Mouse (Mus musculus) midbrain, embryonic 12.5 days (tissue): Measurements from ENCODE around the gene Ssna1. TPM values are rescaled to one million over a fixed set of nuclear protein-coding genes. Genes with fewer than 3 reads are reported as not detected.

Experiments used
- ATAC-seq: fragments of 200-750 bp; cut with Nextera tagmentation; 2 replicates; pipeline ENCODE4 v1.8.0; 2017; ENCODE audit warnings: low read depth, moderate TSS enrichment, moderate library complexity; ENCODE audit not compliant: low FRiP score
- H3K27ac ChIP-seq: fragments of 300-500 bp; sonication (generic); replicated peaks from 2 replicates; pipeline ENCODE4 v1.5.1; 2016; ENCODE audit warnings: mild to moderate bottlenecking
- H3K27me3 ChIP-seq: fragments of 300-500 bp; sonication (generic); 2 replicates; pipeline ENCODE4 v1.6.1; 2016; ENCODE audit warnings: mild to moderate bottlenecking
- H3K36me3 ChIP-seq: fragments of 300-500 bp; sonication (generic); 2 replicates; pipeline ENCODE4 v1.6.1; 2016
- H3K4me1 ChIP-seq: fragments of 300-500 bp; sonication (generic); 2 replicates; pipeline ENCODE4 v1.6.1; 2016
- H3K4me2 ChIP-seq: fragments of 300-500 bp; sonication (generic); replicated peaks from 2 replicates; pipeline ENCODE4 v1.6.1; 2016; ENCODE audit warnings: mild to moderate bottlenecking, moderate library complexity
- H3K4me3 ChIP-seq: fragments of 300-500 bp; sonication (generic); 2 replicates; pipeline ENCODE4 v1.5.1; 2016; ENCODE audit warnings: mild to moderate bottlenecking
- H3K9ac ChIP-seq: fragments of 300-500 bp; sonication (generic); replicated peaks from 2 replicates; pipeline ENCODE4 v1.6.1; 2016; ENCODE audit warnings: mild to moderate bottlenecking, moderate library complexity
- H3K9me3 ChIP-seq: fragments of 300-500 bp; sonication (generic); 2 replicates; pipeline ENCODE4 v1.6.1; 2016; ENCODE audit warnings: mild to moderate bottlenecking
- WGBS: fragments of 180-500 bp; shearing (Covaris S2); methylation state at CpG from one replicate; pipeline ENCODE4 v1.1.7; 2016; 5-methylcytosine and 5-hydroxymethylcytosine counted together
- polyA plus RNA-seq: library from polyadenylated mRNA; unstranded; fragments of >200 nt; fragmentation: Nextera tagmentation; extraction: Ambion mirVana; gene quantifications from 2 replicates; pipeline ENCODE4 v1.2.1, GENCODE M21; 2016

Ssna1 gene
- polyA plus RNA-seq, 1 experiment from 2014 or later = 216 TPM

GRCm38 (mm10) chr2:25252331-25252730 is 19.9 kb downstream of the Ssna1 start:
- Histone ChIP-seq H3K27me3 (no peaks in the 10 kb centered on the region), H3K4me3 (no peak overlapping the region), H3K27ac (no peak overlapping the region), H3K9me3 (no peaks in the 10 kb centered on the region), H3K9ac (no peak overlapping the region), H3K4me2 (no peak overlapping the region), H3K4me1 (peaks cover 17% of the 10 kb centered on the region), H3K36me3 (peaks cover 46% of the 10 kb centered on the region)
- 92% methylated on average over 1 of the region's 1 CpGs for WGBS
- no peak for ATAC-seq

- Histone ChIP-seq H3K27me3 (peaks cover 23% of the 10 kb centered on the region), H3K9ac (no peak within 1 kb of the TSS), H3K9me3 (no peaks in the 10 kb centered on the region), H3K36me3 (peaks cover 55% of the 10 kb centered on the region), H3K4me1 (peaks cover 17% of the 10 kb centered on the region), H3K4me2 (no peak within 1 kb of the TSS), H3K27ac (no peak within 1 kb of the TSS), H3K4me3 (no peak within 1 kb of the TSS)
- no peak for ATAC-seq
- WGBS = 91% methylated on average over 10 of the region's 10 CpGs
Measured at GRCm38 (mm10) chr2:25246183-25247072, 25.8 kb downstream of the Ssna1 start, which contains the start of gene AL732309.1. Gene AL732309.1, minus strand, starts transcription at chr2:25246863.

GRCm38 (mm10) chr2:25244144-25244543 is 28.1 kb downstream of the Ssna1 start:
- Histone ChIP-seq H3K27me3 (peaks cover 32% of the 10 kb centered on the region), H3K27ac (no peak overlapping the region), H3K4me3 (no peak overlapping the region), H3K9me3 (no peaks in the 10 kb centered on the region), H3K4me2 (no peak overlapping the region), H3K4me1 (peaks cover 30% of the 10 kb centered on the region), H3K9ac (no peak overlapping the region), H3K36me3 (peaks cover 36% of the 10 kb centered on the region)
- ATAC-seq = no peak
- 91% methylated on average over 4 of the region's 4 CpGs for WGBS

GRCm38 (mm10) chr2:25243342-25243741 is 28.9 kb downstream of the Ssna1 start:
- H3K36me3 ChIP-seq = peaks cover 28% of the 10 kb centered on the region
- peaks cover 30% of the 10 kb centered on the region for H3K4me1 ChIP-seq
- no peak for ATAC-seq
- 84% methylated on average over 8 of the region's 8 CpGs for WGBS
- no peak overlapping the region for H3K27ac ChIP-seq
- H3K4me2 ChIP-seq = peak overlapping the region; percentile 94
- H3K4me3 ChIP-seq = peak overlapping the region; percentile 68
- H3K9ac ChIP-seq = 0 out of 2 replicates have a peak overlapping the region, but pooled peaks have one; percentile 83
- no peaks in the 10 kb centered on the region for H3K9me3 ChIP-seq
- peaks cover 37% of the 10 kb centered on the region for H3K27me3 ChIP-seq

GRCm38 (mm10) chr2:25242101-25242506 is 30.1 kb downstream of the Ssna1 start, which contains the start of the genes Rnf208 and Cysrt1:
Gene Rnf208, plus strand, starts transcription at chr2:25242255.
Gene Cysrt1, minus strand, starts transcription at chr2:25242452.
- WGBS = 0% methylated on average over 23 of the region's 59 CpGs
- H3K36me3 ChIP-seq = peaks cover 21% of the 10 kb centered on the region; the same call in 1 of the 2 replicates
- peak within 1 kb of the TSS; percentile 42; the same call in 1 of the 2 replicates for H3K27ac ChIP-seq
- H3K9ac ChIP-seq = peak within 1 kb of the TSS; percentile 83
- no peaks in the 10 kb centered on the region for H3K9me3 ChIP-seq
- ATAC-seq = peak; percentile 51; the same call in 1 of the 2 replicates
- H3K4me2 ChIP-seq = peak within 1 kb of the TSS; percentile 94
- peak within 1 kb of the TSS; percentile 68 for H3K4me3 ChIP-seq
- H3K4me1 ChIP-seq = peaks cover 30% of the 10 kb centered on the region
- peaks cover 37% of the 10 kb centered on the region for H3K27me3 ChIP-seq

- H3K27ac ChIP-seq = 0 out of 2 replicates have a peak overlapping the region, but pooled peaks have one; percentile 42
- no peak overlapping the region for H3K9ac ChIP-seq
- H3K4me1 ChIP-seq = peaks cover 30% of the 10 kb centered on the region
- H3K9me3 ChIP-seq = no peaks in the 10 kb centered on the region
- ATAC-seq = peak; percentile 38
- H3K36me3 ChIP-seq = peaks cover 18% of the 10 kb centered on the region; the same call in 1 of the 2 replicates
- H3K4me2 ChIP-seq = peak overlapping the region; percentile 94
- 22% methylated on average over 6 of the region's 6 CpGs for WGBS
- peaks cover 37% of the 10 kb centered on the region for H3K27me3 ChIP-seq
- H3K4me3 ChIP-seq = peak overlapping the region; percentile 68
Measured at GRCm38 (mm10) chr2:25241438-25241775, 30.8 kb downstream of the Ssna1 start.

GRCm38 (mm10) chr2:25240723-25241437 is 31.4 kb downstream of the Ssna1 start:
- Histone ChIP-seq H3K4me1 (peaks cover 30% of the 10 kb centered on the region), H3K36me3 (peaks cover 13% of the 10 kb centered on the region; the same call in 1 of the 2 replicates), H3K9ac (peak overlapping the region; percentile 37; the same call in 1 of the 2 replicates), H3K4me3 (peak overlapping the region; percentile 68), H3K27ac (peak overlapping the region; percentile 42; the same call in 1 of the 2 replicates), H3K4me2 (peak overlapping the region; percentile 94), H3K27me3 (peaks cover 37% of the 10 kb centered on the region), H3K9me3 (no peaks in the 10 kb centered on the region)
- 1% methylated on average over 29 of the region's 29 CpGs for WGBS
- ATAC-seq = peak; percentile 75

- Histone ChIP-seq H3K27ac (peak overlapping the region; percentile 42; the same call in 1 of the 2 replicates), H3K36me3 (0 out of 2 replicates have a peak, but pooled peaks cover 8% of the 10 kb centered on the region), H3K27me3 (peaks cover 37% of the 10 kb centered on the region), H3K9ac (no peak overlapping the region), H3K9me3 (no peaks in the 10 kb centered on the region), H3K4me1 (peaks cover 30% of the 10 kb centered on the region), H3K4me3 (peak overlapping the region; percentile 68), H3K4me2 (peak overlapping the region; percentile 94)
- WGBS = 46% methylated on average over 8 of the region's 8 CpGs
- peak; percentile 16; the same call in 1 of the 2 replicates for ATAC-seq
Measured at GRCm38 (mm10) chr2:25240310-25240709, 31.9 kb downstream of the Ssna1 start.

- WGBS = 93% methylated on average over 3 of the region's 3 CpGs
- no peaks in the 10 kb centered on the region for H3K9me3 ChIP-seq
- H3K9ac ChIP-seq = no peak overlapping the region
- H3K4me1 ChIP-seq = peaks cover 30% of the 10 kb centered on the region
- H3K27ac ChIP-seq = no peak overlapping the region
- no peak overlapping the region for H3K4me3 ChIP-seq
- no peak overlapping the region for H3K4me2 ChIP-seq
- peaks cover 37% of the 10 kb centered on the region for H3K27me3 ChIP-seq
- H3K36me3 ChIP-seq = 0 out of 2 replicates have a peak, but pooled peaks cover 3% of the 10 kb centered on the region
- no peak for ATAC-seq
Measured at GRCm38 (mm10) chr2:25239766-25240165, 32.5 kb downstream of the Ssna1 start.

GRCm38 (mm10) chr2:25238106-25238505 is 34.1 kb downstream of the Ssna1 start:
- Histone ChIP-seq H3K27ac (no peak overlapping the region), H3K4me1 (peaks cover 29% of the 10 kb centered on the region), H3K9me3 (no peaks in the 10 kb centered on the region), H3K9ac (no peak overlapping the region), H3K4me3 (no peak overlapping the region), H3K27me3 (peaks cover 28% of the 10 kb centered on the region), H3K4me2 (no peak overlapping the region), H3K36me3 (no peaks in the 10 kb centered on the region)
- ATAC-seq = no peak

- Histone ChIP-seq H3K9ac (no peak overlapping the region), H3K4me1 (peaks cover 23% of the 10 kb centered on the region), H3K27ac (no peak overlapping the region), H3K27me3 (peaks cover 23% of the 10 kb centered on the region), H3K4me3 (no peak overlapping the region), H3K36me3 (no peaks in the 10 kb centered on the region), H3K4me2 (no peak overlapping the region), H3K9me3 (no peaks in the 10 kb centered on the region)
- whole genome bisulfite sequencing = 74% methylated on average over 4 of the region's 4 CpGs
- no peak for ATAC-seq
Measured at GRCm38 (mm10) chr2:25237522-25237921, 34.7 kb downstream of the Ssna1 start.
